Mouse (Mus musculus): ENCODE results near the gene Wipi2.

- TF ChIP-seq CTCF (IDR thresholded peaks at IDR 0.05; ENCODE audit: control insufficient read depth, insufficient read depth, low read length) (no peak), POLR2A (IDR thresholded peaks at IDR 0.05; ENCODE audit: borderline replicate concordance, control insufficient read depth, low read depth, low read length) (no peak)
These were observed 54.4 kb downstream of the Wipi2 start for GRCm38 (mm10) chr5:142681911-142682310.
